Mouse (Mus musculus) myocyte (in vitro differentiated cells): Measurements from ENCODE around the gene Gga2.

Experiments used
- E2F4 ChIP-seq: IDR thresholded peaks from one replicate; pipeline ENCODE4 v1.6.1; 2011; ENCODE audit warnings: mild to moderate bottlenecking, control low read depth, moderate library complexity; ENCODE audit not compliant: insufficient read depth
- MYOD1 ChIP-seq, 3 experiments: IDR thresholded peaks; one replicate each; pipeline ENCODE4 v1.6.1; 2011; ENCODE audit warnings: control low read depth in 2 of 3, low read depth in 2 of 3, mild to moderate bottlenecking in 2 of 3, moderate library complexity in 1 of 3; ENCODE audit not compliant: insufficient read length in 2 of 3, control insufficient read depth in 1 of 3
- POLR2A ChIP-seq: IDR thresholded peaks from one replicate; pipeline ENCODE4 v1.6.1; 2011; ENCODE audit warnings: low read depth, mild to moderate bottlenecking, control low read depth, moderate library complexity; ENCODE audit not compliant: insufficient read length

DNA sequence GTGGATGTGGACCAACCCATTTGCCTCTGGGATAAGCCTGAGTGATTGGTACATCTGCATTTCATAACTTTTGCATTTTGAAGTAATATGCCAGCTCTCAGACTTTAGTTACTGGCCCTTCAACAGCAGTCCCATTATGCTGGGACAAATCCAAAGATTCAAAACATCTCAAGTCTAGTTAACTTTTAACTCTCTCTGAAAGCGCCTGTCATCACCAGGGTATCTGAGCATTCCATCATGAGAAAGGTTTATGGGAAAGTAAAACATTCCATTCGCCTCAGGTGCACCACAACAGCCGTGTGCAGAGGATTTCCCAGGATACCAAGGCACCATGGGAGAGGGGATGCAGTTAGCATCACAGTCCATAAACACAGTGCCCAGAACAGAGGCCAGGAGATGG lies 79.4 kb downstream of the Gga2 start:
- TF ChIP-seq POLR2A (no peak), MYOD1 (IDR thresholded peaks at IDR 0.05; ENCODE audit: control insufficient read depth in 1 of 3, insufficient read length in 2 of 3, low read depth in 2 of 3) (no peak), E2F4 (no peak)
